Mouse (Mus musculus): ENCODE measurements around the gene Gm867.

The Gm867 gene

GRCm38 (mm10) chr10:75936909-75937667 is 3.4 kb downstream of the Gm867 start:
- no peak for DNase-seq (ENCODE audit: low spot score)

DNA sequence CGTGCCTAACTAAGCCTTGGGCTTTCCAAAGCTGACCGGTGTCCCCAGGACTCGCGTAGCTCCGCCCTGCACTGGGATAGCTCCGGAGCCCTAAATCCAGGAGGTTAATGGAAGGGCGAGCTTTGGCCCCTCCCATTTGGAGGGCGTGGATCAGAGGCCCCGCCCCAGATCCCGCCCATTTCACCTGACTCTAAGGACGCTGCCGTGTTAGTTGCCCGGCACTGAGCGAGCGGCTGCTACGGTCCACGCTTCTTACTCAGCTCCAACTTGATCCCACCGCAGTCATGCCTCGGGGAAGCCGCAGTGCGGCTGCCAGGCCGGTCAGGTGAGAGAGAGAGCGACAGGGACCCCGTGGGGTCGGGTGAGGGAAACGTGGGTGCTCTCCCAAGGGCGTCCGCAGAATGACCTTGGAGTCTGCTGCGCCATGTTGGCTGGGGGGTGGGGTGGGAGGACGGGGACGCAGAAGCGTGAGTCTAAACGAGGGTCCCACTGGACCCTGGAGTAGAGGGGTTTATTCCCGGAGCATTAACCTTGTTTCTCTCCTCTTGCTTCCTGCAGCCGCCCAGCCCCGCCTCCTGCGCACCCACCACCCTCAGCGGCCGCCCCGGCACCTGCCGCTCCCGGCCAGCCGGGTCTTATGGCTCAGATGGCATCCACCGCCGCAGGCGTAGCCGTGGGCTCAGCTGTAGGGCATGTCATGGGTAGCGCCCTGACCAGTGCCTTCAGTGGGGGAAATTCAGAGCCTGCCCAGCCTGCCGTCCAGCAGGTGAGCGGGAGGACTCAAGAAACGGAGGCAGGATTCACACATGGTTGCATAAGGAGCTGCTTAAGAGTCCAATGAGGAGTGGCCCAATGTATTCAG is 4.6 kb downstream of the Gm867 start, which contains the start of gene Mmp11:
Gene Mmp11, minus strand, starts transcription at position 817 of the 862 bp plus-strand sequence.
- peak; percentile 58 for DNase-seq (ENCODE audit: low spot score)

- DNase-seq (ENCODE audit: low spot score) = no peak
Measured at GRCm38 (mm10) chr10:75934991-75935390, 5.5 kb downstream of the Gm867 start.

DNA sequence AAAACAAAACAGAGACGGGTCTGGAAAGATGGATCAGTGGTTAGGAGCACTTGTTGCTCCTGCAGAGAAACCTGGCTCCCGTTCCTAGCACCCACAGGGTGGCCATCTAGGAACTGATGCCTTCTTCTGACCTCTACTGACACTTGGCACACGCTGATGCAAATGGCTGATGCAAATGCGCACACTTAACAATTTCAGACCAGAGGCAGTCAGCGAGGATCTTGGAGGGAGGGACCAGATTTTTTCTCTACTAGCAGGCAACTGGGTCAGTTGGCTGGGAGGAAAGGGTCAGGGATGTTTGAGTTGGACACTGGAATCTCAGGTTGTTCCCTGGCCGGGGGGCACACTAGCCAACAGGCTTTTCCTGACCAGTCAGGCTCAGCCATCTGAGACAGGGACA is 7.6 kb downstream of the Gm867 start, which contains the start of gene Chchd10:
Gene Chchd10, plus strand, starts transcription at position 240 of the 400 bp plus-strand sequence.
- DNase-seq (ENCODE audit: low spot score) = no peak

GRCm38 (mm10) chr10:75932081-75932678 is 8.3 kb downstream of the Gm867 start:
- DNase-seq (ENCODE audit: low spot score) = peak; percentile 36

- no peak for DNase-seq (ENCODE audit: low spot score)
Measured at GRCm38 (mm10) chr10:75931311-75931710, 9.2 kb downstream of the Gm867 start.

GRCm38 (mm10) chr10:75930304-75930703 is 10.2 kb downstream of the Gm867 start:
- no peak for DNase-seq (ENCODE audit: low spot score)

GRCm38 (mm10) chr10:75926396-75926795 is 14.1 kb downstream of the Gm867 start:
- DNase-seq (ENCODE audit: low spot score) = peak; percentile 32

DNA sequence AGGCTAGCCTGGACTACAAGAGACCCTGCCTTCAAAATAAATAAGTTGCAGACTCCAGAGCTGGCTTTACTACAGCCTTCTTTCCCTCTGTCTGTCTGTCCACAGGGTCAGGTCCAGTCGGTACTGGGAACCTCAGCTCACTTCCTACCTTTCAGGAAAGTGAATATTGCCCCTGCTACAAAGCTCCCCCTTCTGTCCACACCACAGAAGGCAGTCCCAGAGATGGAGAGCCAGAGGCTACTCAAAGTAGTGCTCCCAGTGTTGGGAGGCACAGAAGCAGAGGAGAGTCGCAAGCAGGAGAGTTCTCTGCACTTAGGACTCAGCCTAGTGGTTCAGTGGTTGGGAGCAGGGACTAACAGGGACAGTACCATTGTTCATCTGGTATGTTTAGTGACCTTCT is 16.1 kb downstream of the Gm867 start:
- DNase-seq (ENCODE audit: low spot score) = no peak

- DNase-seq (ENCODE audit: low spot score) = no peak
Measured at GRCm38 (mm10) chr10:75921726-75922560, 18.5 kb downstream of the Gm867 start.

DNA sequence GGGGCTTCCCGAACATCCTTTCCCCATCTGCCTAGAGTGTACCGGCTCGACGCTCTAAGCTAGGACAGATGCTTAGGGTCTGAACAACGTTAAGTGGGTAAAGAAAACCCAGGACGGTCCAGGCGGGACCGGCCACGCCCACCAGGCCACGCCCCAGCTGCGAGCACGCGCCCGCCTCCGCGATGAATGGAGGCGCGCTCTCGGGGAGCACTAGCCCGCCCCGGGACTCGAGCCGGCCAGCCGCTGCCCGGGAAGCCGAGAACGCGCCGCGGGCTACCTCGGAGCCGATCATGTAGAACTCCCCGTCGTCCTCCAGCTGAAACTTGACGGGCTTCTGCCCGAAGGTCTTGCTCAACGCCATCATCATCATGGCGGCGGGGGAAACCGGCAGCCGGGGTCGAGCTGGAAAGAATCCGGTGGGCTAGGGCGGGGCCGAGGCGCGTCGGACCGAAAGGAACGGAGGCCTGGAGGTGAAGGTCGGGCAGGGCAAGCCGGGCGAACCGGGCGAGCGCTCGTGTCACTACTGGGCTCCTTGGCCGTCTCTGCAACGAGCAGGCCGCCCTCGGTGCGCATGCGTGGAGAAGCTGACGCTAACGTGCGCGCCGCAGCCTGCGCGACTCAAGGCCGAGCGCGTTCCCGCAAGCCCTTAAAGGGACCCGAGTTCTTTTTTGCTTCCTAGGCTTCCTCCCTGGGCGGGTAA is 19.3 kb downstream of the Gm867 start, which contains the start of gene Smarcb1:
Gene Smarcb1, minus strand, starts transcription at position 592 of the 700 bp plus-strand sequence.
- peak; percentile 92 for DNase-seq (ENCODE audit: low spot score)

- DNase-seq (ENCODE audit: low spot score) = no peak
Measured at GRCm38 (mm10) chr10:75919026-75919425, 21.4 kb downstream of the Gm867 start.

DNA sequence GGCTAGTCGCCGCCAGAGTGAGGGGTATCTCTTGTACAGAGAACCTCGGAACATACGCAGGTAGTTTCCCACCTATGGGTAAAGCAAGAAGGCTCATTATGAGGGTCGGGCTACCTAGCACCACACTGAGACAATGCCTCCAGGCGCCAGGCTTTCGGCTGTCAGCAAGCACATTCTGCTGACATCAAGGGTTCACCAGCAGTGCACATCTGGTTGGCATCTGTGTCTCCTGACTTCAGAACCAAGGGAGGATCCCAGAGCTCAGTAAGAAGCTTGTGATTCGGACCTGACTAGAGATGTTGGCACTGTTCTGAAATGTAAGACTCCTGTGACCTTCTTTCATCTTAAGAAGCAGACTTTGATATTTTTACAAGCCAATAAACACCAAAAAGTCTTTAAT is 23.6 kb downstream of the Gm867 start:
- DNase-seq (ENCODE audit: low spot score) = no peak

DNA sequence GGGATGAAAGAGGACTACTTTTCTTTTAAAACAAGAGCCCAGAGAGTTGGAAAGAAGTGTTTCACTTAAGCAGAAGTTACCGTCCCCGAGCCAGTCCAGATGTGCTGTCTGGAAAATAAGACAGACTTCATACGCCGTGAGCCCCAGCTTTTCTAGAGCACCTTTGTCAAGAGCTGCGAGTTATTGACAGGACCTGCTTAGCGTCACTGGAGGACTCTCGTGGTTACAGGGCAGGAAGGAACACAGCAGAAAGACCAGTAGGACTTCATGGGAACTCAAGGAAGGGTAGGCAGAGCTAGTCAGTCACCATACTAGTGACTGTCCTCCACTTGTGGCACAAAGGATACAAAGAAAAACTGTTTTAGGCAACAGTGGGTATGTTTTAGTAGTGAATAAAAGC is 24.9 kb downstream of the Gm867 start:
- no peak for DNase-seq (ENCODE audit: low spot score)

GRCm38 (mm10) chr10:75913013-75913589 is 27.4 kb downstream of the Gm867 start:
- DNase-seq (ENCODE audit: low spot score) = no peak

DNA sequence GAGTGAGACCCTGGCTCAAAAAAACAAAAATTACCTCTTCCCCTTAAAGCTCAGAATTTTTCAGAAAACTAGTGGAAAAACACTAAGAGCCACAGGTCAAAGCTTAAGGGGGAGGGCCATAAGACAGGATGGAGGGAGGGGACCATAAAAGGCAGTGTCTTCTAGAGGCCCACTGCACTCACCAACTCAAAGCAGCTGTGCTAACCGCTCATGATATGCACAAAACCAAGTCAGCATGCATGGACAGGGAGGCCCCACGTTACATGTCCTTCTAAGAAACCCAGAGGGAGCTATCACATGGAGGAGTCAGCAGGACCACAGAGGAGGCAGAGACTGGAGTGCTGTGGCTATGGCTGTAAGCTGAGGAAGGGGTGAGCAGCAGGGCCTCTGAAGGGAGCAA is 29.8 kb downstream of the Gm867 start:
- DNase-seq (ENCODE audit: low spot score) = no peak

- DNase-seq (ENCODE audit: low spot score) = no peak
Measured at GRCm38 (mm10) chr10:75906882-75907281, 33.6 kb downstream of the Gm867 start.

- DNase-seq (ENCODE audit: low spot score) = no peak
Measured at GRCm38 (mm10) chr10:75904391-75904790, 36.1 kb downstream of the Gm867 start.

GRCm38 (mm10) chr10:75898846-75899245 is 41.6 kb downstream of the Gm867 start:
- no peak for DNase-seq (ENCODE audit: low spot score)

GRCm38 (mm10) chr10:75898039-75898564 is 42.4 kb downstream of the Gm867 start:
- no peak for DNase-seq (ENCODE audit: low spot score)

Measured in T-cell, adult 2 months (primary cell).